Mouse (Mus musculus) embryo, embryonic 9.5 days (tissue): ENCODE measurements around the gene Cadps.
A peak's percentile ranks its signal among the peaks of the same experiment; 100 is the strongest.

ENCODE experiments used
- DNase-seq: peaks from one replicate; pipeline ENCODE4 v3.0.0-alpha.2; 2017; ENCODE audit errors: extremely low spot score

Gene Cadps

DNA sequence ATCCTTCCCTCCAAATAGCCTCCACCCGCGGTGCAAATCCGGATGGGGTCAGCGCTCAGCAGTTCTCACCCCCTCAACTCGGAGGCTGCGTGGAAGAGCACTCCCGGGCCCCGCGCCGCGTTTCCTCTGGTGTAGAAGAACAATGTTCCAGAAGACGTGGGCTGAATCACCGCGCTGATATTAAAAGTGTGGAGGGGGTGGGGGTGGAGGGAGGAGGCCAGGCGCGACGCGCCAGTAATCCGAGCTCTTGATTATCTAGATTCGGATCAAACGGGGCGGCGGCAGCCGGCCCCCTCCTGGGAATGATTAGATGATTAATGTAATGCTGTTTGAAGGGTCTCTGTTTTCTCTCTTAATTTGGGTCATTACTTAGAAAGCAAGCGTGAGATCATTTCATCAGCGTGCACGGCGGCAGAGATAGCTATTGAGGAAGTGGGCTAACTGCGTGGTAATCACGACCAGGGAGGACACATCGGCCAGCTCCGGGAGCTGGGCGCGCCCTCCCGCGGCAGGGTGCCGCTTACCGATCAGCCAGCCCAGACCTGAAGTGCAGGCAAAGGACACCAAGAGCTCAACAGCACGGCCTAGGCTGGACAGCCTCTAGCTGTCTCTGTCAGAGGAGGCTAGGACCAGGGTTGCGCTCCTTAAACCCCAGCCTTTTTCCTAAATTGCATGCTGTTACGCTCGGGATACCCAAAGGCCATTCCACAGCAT, 481.6 kb downstream of the Cadps start:
- DNase-seq, result peak; percentile 68

DNA sequence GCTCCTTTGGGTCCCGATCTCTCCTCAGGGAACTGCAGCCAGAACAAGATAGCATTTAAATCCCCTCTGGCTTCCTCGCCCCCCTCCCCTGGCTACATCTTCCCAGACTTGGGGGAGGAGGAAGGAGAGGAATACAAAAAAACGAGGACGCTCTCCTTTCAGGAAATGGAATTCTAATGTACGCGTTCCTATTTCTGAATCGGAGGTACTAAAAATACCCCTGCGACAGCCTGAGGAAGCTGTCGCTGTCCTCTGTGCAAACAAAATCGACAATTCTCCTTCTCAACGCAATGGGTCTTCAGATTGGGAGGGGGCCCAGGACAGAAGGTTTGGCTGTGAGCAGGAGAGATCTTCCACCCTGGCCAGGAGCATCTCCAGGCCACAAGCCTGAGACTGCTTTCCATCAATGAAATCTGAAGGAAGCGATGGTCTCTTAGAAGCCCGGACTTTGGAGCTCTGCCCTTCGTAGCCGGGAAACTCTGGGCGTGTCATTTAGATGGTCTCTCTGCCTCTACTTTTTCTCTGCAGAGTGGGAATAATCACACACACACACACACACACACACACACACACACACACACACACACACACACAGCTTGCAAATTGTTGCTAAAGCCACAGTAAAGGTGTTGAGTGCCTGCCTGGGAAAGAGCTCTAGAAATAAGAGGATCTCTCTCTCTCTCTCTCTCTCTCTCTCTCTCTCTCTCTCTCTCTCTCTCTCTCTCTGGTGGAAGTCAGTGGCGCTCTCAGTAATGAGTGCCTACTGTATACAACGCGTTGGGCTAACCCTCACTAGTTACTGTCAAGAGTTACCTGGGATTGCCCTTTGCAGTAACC, 482.4 kb downstream of the Cadps start:
- no peak for DNase-seq

DNA sequence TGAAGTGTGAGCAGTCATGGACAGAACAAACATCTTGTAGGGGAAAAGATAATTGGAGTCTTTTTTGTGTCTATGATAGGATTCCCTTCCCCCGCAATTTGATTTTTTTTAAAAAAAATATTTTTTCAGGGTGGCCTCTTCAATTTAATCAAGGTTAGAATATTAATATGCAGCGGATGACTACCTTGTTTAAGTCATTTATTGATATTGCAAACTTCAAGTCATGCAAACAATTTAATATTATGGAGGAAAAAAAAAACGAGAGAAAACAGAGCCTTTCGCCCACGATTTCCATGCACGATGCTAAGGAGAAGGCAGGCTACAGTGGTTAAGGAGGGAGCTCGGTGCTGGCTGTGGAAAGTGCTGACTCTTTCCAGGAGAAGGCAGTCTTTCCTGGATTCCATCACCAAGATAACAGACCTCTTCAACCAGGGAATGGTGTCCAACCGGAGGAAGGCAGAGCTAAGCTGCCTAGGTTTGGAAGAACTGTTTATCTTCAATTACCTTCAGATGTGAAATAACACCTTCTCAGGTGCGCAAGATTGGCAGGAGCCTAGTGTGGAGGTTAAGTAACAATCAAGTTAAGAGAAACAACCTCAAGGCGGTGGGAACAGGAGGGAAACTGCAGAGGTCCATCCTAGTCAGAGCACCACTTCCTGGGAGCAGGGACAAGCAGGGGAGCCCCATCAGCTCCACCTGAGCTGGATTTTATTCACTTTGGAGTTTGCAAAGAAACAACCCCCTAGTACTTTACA, 483.9 kb downstream of the Cadps start:
- DNase-seq, result no peak

DNA sequence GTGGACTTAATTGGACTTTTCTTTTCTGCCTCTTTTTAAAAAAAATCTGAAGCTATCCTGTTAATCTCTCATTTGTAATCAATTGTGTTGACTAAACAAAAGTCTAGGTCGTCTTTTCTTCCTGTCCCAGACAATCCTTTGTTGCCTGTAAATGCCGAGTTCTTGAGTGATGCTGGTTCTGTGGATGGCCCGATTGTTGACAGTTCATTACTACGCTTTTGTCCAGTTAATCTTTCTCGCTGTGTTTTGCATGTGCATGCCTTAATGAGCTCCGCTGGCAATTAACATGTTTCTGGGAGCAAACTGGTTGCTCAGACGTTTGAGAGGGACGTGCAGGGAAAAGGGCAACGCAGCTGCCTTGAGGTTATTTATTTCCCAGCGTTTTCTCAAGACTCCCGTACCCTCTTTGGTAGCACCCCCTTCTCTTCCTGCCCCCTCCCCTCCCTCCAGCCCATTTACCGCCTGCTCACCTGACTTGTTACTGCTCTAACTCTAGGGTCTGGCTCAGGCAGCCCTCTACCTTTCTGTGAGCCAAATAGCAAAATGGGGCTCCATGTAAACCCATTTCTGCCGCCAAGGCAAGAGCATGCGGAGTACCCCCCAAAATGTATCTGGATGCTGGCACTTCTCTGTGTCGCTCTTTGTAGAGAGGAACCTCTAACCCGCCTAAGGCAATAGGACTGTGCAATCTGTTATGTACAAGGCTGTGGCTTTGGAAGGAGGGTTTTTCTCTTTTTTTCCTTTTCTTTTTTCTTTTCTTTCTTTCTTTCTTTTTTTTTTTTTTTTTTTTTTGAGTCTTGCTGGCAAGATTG, 484.7 kb downstream of the Cadps start:
- peak; percentile 39 for DNase-seq

DNA sequence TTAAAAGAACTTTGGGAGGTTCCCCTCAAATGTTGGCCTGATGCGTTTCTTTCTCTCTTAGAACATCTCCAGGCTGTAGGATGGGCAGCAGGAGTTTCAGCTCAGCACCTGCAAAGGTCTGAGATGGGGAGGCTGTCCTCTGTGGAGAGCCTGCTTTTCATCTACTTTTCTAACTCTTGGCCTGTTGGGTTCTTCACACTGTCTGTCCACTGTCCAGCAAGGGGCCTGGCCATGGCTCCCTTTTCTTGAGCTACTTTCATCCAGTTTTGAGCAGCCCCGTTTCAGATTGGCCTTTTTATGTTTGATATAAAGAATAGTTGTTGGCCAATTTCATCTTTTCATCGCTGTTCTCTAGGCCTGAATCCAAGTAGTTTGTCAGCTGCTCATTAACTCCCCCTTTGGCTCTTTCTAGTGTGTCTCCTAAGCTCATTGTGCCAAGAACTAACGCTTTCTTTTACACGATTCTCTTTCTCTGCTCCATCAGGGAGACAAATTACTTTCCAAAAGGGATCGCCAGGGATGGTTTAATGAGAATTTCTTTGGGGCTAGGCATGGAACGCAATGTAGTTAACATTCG, 485.4 kb downstream of the Cadps start:
- DNase-seq, result no peak

DNA sequence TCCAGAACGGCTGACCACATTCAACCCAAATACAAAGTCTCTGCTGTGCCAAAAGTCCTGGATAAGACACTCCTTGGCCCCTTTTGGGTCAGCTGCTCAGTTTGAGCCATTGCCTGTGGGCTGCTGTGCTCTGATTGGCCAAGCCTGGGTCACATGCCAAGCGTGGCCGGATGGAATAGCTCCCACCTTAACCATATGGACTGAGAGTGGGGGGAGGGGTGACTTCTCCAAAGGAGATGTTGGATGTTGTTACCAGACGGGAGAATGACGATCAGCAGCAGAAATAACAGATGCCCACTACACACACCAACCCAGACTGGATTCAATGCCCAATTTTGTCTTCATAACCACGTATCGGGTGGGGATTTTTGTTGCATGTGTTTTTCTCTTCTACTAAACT, 488.0 kb downstream of the Cadps start:
- DNase-seq, result no peak

DNA sequence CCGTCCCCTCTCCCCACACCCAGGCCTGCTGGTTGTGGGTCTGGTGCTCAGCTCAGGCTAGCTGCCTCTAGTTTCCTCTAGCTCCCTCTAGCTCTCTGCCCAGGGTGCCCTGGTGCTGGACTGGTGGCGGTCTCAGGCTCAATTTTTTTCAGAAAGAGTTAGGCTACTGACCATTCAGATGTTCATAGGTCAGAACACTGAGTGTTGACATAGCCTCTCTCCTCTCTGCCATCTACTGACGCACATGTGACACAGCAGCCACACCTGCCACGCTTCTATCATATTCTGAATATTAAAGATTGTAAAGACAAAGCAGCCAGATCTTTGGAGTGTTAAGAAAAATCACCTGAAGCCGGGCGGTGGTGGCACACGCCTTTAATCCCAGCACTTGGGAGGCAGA, 489.3 kb downstream of the Cadps start:
- DNase-seq, result no peak
